14 mouse cellular contexts compared by ENCODE assay signal in genomic region chr11:88855795-88856194, GRCm38 (mm10). TPM values are rescaled to one million over a fixed set of nuclear protein-coding genes. Genes with fewer than 3 reads are reported as not detected.
DNase-seq lines count a peak whose midpoint lies in the region; ATAC-seq lines count a peak whose summit lies in the region.
"Had no signal": no experiment of that assay in that cellular context is flagged by ENCODE, and none has a peak within 500 bp of the region (broad histone marks: within the 10 kb centered on the region; RNA-seq: fewer than 3 reads in every experiment).

No protein-coding gene starts in this region.

- peaks cover 48% of the 10 kb centered on the region for H3K4me1 ChIP-seq in heart, embryonic 15.5 days (replicated peaks)
- H3K4me1 ChIP-seq in brown adipose tissue, adult 24 weeks (ENCODE audit: control insufficient read depth, insufficient read depth, insufficient read length, low read length): peaks cover 23% of the 10 kb centered on the region
- H3K4me1 ChIP-seq in limb, embryonic 10.5 days: peaks cover 30% of the 10 kb centered on the region

- no peak overlapping the region for H3K4me3 ChIP-seq in heart, embryonic 15.5 days
- H3K4me3 ChIP-seq in brown adipose tissue, adult 24 weeks (ENCODE audit: insufficient read depth, low read depth, low read length): no peak overlapping the region
- no peak overlapping the region for H3K4me3 ChIP-seq in limb, embryonic 10.5 days

- H3K4me2 ChIP-seq in heart, embryonic 15.5 days: no peak overlapping the region

- ATAC-seq in heart, embryonic 15.5 days (replicated peaks; ENCODE audit: insufficient number of reproducible peaks, insufficient read depth, low FRiP score, low read depth): no peak

- peak; percentile 48 to 49 for DNase-seq in cerebellum, postnatal 10 days
- DNase-seq in cerebellum, adult 9-10 months: no peak
- no peak for DNase-seq in heart, postnatal 10 days
- no peak for DNase-seq in limb, embryonic 10.5 days (ENCODE audit: low spot score)
- DNase-seq in spleen, adult 12 weeks (ENCODE audit: low spot score): no peak
- DNase-seq in c-Kit-positive CD71-positive TER-119-positive erythroid progenitor cells, embryonic 14.5 days (ENCODE audit: low spot score): no peak
- DNase-seq: adrenal gland, postnatal 25 days; cerebellum, adult 11-12 months; kidney, adult 9 months; lung, postnatal 14 days; thymus, adult 2 months had no signal

- intact Hi-C loops in heart, postnatal 10 days (cut with DNase I): no loop called here

- 36% methylated on average over 4 of the region's 4 CpGs for WGBS in heart, embryonic 15.5 days
- WGBS in limb, embryonic 10.5 days: 84% methylated on average over 4 of the region's 4 CpGs

- H3K9ac ChIP-seq in heart, embryonic 15.5 days: no peak overlapping the region

- H3K27ac ChIP-seq in heart, embryonic 15.5 days: peak overlapping the region; percentile 92
- H3K27ac ChIP-seq in brown adipose tissue, adult 24 weeks (replicated peaks; ENCODE audit: low read depth, low read length): peak overlapping the region; percentile 95; the same call in 1 of the 2 replicates
- peak overlapping the region; percentile 80 for H3K27ac ChIP-seq in limb, embryonic 10.5 days

- no peaks in the 10 kb centered on the region for H3K36me3 ChIP-seq in heart, embryonic 15.5 days
- no peaks in the 10 kb centered on the region for H3K36me3 ChIP-seq in limb, embryonic 10.5 days

- H3K27me3 ChIP-seq in heart, embryonic 15.5 days: no peaks in the 10 kb centered on the region
- H3K27me3 ChIP-seq in limb, embryonic 10.5 days (ENCODE audit: low read depth, poor library complexity, severe bottlenecking): no peaks in the 10 kb centered on the region

- H3K9me3 ChIP-seq in heart, embryonic 15.5 days (replicated peaks): no peaks in the 10 kb centered on the region
- no peaks in the 10 kb centered on the region for H3K9me3 ChIP-seq in limb, embryonic 10.5 days (replicated peaks)

RNA-seq across cellular contexts. Expression of gene Akap1, which starts 8.6 kb away (rescaled TPM):
- 44.2 and 45.8 TPM in 2 replicates for polyA plus RNA-seq in heart, embryonic 15.5 days (2015; fragmentation: Nextera tagmentation; extraction: Ambion mirVana)
- total RNA-seq in heart, postnatal 10 days (2021): 100 to 1,000 TPM; 110 to 122 TPM
- 102 and 114 TPM in 2 replicates for polyA plus RNA-seq in brown adipose tissue, adult 24 weeks (2012; ENCODE audit: insufficient read depth, insufficient read length, missing spikeins)
- polyA plus RNA-seq in limb, embryonic 10.5 days (2016; fragmentation: Nextera tagmentation; extraction: Ambion mirVana): 16.8 and 17.4 TPM in 2 replicates
- total RNA-seq: neutrophil, adult 5-6 weeks had no signal

Comparison
In these comparisons a context has a peak if more than half of its experiments do, and no peak if none do; other contexts are left out.
1. DNase-seq: peak in cerebellum, postnatal 10 days (2 of 2); none in cerebellum, adult 9-10 months (single experiment), heart, postnatal 10 days (0 of 2), limb, embryonic 10.5 days (single experiment), spleen, adult 12 weeks (single experiment) and c-Kit-positive CD71-positive TER-119-positive erythroid progenitor cells, embryonic 14.5 days (single experiment).
2. Peak in every context shown above with its lines, with median percentiles within 50 percentile points of each other: H3K27ac ChIP-seq.